Mouse (Mus musculus): ENCODE data around the gene Dhrs4.

DNA sequence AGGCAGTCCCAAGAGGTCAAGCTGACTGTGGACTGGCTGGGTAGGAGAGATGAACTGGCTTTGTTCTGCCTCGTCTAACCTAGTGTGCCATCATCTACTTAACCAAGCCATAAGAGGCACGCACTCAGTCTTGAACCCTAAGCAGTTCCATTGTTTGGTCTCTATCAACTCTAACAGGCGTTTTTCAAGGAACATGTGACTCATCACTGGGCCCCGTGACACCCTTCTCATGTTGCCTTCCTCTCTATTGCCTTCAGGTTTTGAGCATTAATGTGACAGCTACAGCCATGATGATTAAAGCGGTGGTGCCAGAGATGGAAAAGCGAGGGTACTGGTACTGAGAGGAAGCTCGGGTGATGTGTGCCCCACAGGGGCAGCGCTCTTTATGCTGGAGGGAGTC is 8.3 kb downstream of the Dhrs4 start:
- TF ChIP-seq EP300 (optimal IDR thresholded peaks at IDR 0.05) = no peak
- TF ChIP-seq CTCF (IDR thresholded peaks at IDR 0.05; ENCODE audit: low read depth) = no peak

All from stomach, postnatal 0 days (tissue).